Mouse (Mus musculus) CD8-positive naive resting alpha-beta T cell, adult 2 months (primary cell): ENCODE data around the gene Tsc1.

Experiments
- DNase-seq, 2 experiments: peaks; one replicate each; pipeline ENCODE4 v3.0.0; 2022; ENCODE audit warnings: low read depth in 2 of 2, low spot score in 2 of 2

The Tsc1 gene

DNA sequence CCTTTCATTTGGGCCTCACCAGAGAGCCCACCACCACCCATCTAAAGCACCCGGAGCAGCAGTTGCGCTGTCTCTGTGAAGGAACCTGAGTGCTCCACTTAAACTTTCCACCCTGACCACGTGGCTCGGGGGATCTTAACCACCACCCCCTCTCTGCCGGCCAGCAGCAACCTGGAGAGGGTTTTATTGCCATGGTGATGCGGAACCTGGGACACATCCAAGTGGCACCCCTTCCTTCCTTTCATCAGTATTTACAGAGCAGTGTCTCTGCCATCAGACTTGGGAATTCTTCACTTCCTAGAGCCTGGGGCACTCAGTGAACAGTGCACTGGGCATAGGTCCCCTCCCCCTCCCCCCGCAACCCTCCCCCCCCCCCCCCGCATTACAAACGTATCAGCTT, 82.9 kb downstream of the Tsc1 start:
- no peak for DNase-seq

DNA sequence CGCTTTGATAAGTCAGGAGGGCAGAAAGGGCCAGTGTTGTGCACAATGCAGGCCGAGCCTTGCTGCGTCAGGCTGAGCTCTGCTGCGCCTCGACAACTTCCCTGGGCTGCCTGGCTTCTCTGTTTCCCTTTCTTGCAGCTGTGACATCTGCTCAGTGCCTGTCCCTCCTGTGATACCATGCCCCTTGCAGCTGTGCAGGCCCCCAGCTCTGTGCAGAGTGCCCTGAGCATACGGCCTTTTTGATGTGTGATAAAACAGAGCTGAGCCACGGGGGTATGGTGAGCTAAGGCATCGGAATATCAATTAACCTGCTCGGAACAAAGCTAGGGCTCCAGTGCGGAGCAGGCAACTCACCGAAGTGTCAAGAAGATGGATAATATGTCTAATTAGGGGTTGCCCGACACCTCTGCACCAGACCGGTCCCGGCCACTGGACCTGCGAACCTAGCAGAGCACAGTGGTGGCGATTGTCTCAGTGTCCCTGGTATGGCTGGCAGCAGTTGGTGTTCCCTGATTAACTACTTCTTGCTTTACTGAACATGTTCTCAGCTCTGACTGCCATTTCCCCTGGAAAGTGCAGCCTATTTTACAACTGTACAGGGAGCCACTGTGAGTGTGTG, 86.9 kb downstream of the Tsc1 start:
- DNase-seq: no peak

DNA sequence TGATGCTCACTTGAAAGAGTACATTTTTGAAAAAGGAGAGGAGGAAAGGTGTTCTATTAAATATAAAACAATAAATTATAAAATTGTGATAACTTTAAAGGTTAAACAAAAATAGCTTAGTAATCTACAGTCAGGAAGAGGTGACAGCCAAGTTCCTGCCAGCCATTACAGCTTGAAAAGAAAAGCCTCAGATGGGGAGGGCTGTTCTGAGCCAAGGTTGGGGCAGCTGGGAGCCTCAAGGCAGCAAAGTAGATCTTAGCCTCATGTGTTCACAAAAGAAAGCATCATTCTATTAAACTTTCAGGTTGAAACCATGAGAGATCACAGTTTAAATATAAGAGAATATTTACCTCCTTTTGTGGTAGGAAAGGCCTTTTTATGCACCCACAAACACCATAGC, 89.6 kb downstream of the Tsc1 start:
- no peak for DNase-seq

DNA sequence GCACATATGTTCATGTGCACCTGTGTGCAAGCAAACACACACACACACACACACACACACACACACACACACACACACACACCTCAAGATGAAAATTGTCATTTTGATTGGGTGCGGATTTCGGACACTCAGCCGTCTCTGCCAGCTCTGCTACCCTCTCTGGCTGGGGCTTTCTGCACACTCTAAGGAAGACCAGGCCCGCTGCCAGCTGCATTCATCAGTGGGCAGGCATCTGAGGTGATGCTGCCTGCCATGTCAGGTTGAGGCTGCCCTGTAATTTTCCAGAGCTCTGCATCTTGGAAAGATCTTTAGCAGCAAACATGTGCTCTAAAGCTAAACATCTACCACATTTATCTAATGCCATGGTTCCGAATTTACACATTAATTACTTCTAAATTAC, 96.1 kb downstream of the Tsc1 start:
- DNase-seq: no peak

DNA sequence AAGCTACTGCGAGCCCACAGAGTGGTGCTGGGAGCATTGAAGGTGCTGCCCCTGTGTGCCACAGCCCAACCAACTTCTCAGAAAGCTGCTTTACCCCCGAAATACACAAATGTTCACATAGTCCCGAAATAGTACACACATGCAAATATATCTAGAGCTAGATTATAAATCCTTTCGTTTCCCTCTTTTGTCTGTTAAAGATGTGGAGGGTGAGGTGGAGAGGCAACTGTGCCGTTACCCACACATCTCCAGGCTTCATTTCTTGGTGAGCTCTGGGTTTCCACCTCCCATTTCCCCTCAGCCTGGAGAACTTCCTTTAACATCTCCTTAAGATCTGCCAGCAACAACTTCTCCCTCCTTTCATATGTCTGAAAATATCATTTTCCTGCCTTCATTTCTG, 99.1 kb downstream of the Tsc1 start:
- DNase-seq: no peak
